Mouse (Mus musculus) common myeloid progenitor, adult 5-6 weeks (primary cell): ENCODE data around the gene Caln1. TPM values are rescaled to one million over a fixed set of nuclear protein-coding genes. Genes with fewer than 3 reads are reported as not detected.

Experiments used
- ATAC-seq: replicated peaks from 2 replicates; pipeline ENCODE4 v1.8.0; 2016; ENCODE audit warnings: low read depth, mild to moderate bottlenecking, moderate TSS enrichment, inconsistent platforms; ENCODE audit not compliant: poor library complexity, severe bottlenecking
- total RNA-seq: library from RNA; stranded (forward); fragments of 200-1000, 187-1606 nt; gene quantifications from 2 replicates; pipeline ENCODE4 v1.2.3, GENCODE M21; 2017

The Caln1 gene
- total RNA-seq, 1 experiment from 2014 or later, result not detected

GRCm38 (mm10) chr5:130393618-130394355, 24.5 kb downstream of the Caln1 start:
- ATAC-seq, result no peak

- ATAC-seq, result no peak
Measured at GRCm38 (mm10) chr5:130394386-130394785, 25.1 kb downstream of the Caln1 start.

GRCm38 (mm10) chr5:130395142-130395541, 25.9 kb downstream of the Caln1 start:
- ATAC-seq, result no peak

- no peak for ATAC-seq
Measured at GRCm38 (mm10) chr5:130400136-130400917, 31.1 kb downstream of the Caln1 start.

GRCm38 (mm10) chr5:130405201-130405600, 35.9 kb downstream of the Caln1 start:
- ATAC-seq, result peak; percentile 87

GRCm38 (mm10) chr5:130409706-130410105, 40.5 kb downstream of the Caln1 start:
- ATAC-seq, result no peak

GRCm38 (mm10) chr5:130411516-130411915, 42.3 kb downstream of the Caln1 start:
- no peak for ATAC-seq

- no peak for ATAC-seq
Measured at GRCm38 (mm10) chr5:130447438-130447837, 78.2 kb downstream of the Caln1 start.

- no peak for ATAC-seq
Measured at GRCm38 (mm10) chr5:130448491-130448890, 79.2 kb downstream of the Caln1 start.

GRCm38 (mm10) chr5:130448931-130449856, 79.9 kb downstream of the Caln1 start:
- ATAC-seq, result no peak

GRCm38 (mm10) chr5:130450031-130450541, 80.8 kb downstream of the Caln1 start:
- no peak for ATAC-seq

- ATAC-seq, result no peak
Measured at GRCm38 (mm10) chr5:130458076-130458475, 88.8 kb downstream of the Caln1 start.

- ATAC-seq, result no peak
Measured at GRCm38 (mm10) chr5:130472209-130472608, 103.0 kb downstream of the Caln1 start.

- ATAC-seq, result no peak
Measured at GRCm38 (mm10) chr5:130474876-130475275, 105.6 kb downstream of the Caln1 start.

GRCm38 (mm10) chr5:130476741-130477140, 107.5 kb downstream of the Caln1 start:
- ATAC-seq, result no peak

- no peak for ATAC-seq
Measured at GRCm38 (mm10) chr5:130480290-130480689, 111.0 kb downstream of the Caln1 start.

- ATAC-seq, result no peak
Measured at GRCm38 (mm10) chr5:130491471-130491870, 122.2 kb downstream of the Caln1 start.

GRCm38 (mm10) chr5:130492305-130492704, 123.0 kb downstream of the Caln1 start:
- no peak for ATAC-seq

- no peak for ATAC-seq
Measured at GRCm38 (mm10) chr5:130502541-130502940, 133.3 kb downstream of the Caln1 start.

GRCm38 (mm10) chr5:130504891-130505290, 135.6 kb downstream of the Caln1 start:
- no peak for ATAC-seq
